Mouse (Mus musculus): Measurements from ENCODE around the gene Bcl7b.

- TF ChIP-seq POLR2A (IDR thresholded peaks at IDR 0.05; ENCODE audit: control insufficient read depth, low read depth, low read length) (no peak), CTCF (IDR thresholded peaks at IDR 0.05; ENCODE audit: control insufficient read depth, insufficient read depth, insufficient replicate concordance, low read depth, low read length) (no peak)
These were observed 7.0 kb downstream of the Bcl7b start for GRCm38 (mm10) chr5:135175086-135175485.

All from testis, adult 2 months (tissue).